Mouse (Mus musculus) cerebellum, adult 11 months (tissue): ENCODE measurements around the gene Dhx9.
"Not testable (repeated sequence)": the region's sequence is repeated elsewhere in the genome, so short reads cannot be mapped to it uniquely, and the experiment has no call there.

Source experiments
- DNase-seq: peaks from one replicate; pipeline ENCODE4 v3.0.0; 2022

The Dhx9 gene

GRCm38 (mm10) chr1:153485201-153485796, 2.2 kb downstream of the Dhx9 start:
- DNase-seq, result no peak

DNA sequence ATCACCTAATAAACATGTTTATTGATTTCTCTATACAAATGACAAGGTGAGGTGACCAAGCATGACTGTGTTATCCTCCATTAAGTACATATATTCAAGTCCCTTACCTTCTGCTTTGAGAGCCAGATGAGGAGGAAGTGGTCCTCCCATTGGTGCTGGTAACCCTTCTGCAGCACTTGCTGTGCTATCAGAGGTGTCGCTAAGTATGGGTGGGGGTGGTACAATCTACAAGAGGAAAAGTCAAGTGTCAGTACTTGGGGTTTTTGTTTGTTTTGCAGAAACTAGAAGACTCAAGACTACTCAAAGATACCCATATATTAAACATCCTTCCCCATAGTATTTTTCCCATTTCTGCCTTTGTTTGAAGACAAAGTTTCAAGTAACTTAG, 6.4 kb downstream of the Dhx9 start:
- DNase-seq, result no peak

DNA sequence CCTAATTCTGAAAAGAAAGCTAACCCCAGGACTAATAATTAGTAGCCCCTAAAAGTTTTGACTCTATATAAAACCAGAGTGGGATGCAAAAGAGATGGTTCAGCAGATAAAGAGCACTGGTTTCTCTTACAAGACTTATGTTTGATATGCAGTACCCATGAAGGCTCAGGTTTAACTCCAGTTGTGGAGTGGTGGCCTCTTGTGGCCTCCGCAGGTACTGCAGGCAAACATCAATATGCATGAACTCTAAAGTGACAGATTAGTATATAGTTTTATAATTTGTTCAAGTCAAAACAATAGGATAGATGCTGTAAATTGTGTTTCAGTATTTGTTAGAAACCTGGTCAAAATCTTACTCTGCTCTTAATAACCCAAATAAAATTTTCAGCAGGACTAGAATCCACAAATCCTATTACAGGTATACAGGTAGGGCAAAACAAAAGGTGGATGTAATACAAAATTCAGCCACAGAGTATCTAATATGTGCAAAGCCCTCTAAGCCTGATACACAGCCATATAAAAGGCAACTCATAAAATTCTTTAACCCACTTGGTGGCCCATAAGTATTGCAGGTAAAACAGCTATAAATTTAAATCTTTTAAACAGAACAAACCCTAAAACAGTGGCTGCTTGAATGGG, 7.0 kb downstream of the Dhx9 start:
- peak; percentile 24 for DNase-seq

DNA sequence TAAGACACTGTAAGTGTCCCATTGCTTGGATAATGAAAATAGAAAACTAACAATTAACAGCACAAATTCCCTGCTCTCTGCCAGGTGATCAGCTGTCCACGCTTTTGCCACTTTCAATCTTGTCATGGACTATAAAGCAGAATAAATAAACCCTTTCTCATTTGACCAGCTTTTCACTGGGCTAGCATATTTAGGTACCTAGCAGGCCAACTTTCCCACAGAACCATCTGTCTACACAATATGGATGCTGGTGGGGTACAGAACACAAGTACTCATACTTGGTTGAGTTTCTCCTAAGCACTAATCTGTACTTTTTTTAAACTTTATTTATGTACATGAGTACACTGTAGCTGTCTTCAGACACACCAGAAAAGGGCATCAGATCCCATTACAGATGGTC, 8.2 kb downstream of the Dhx9 start:
- DNase-seq, result peak; percentile 7

- DNase-seq, result no peak
Observed at GRCm38 (mm10) chr1:153461796-153462195, 25.7 kb downstream of the Dhx9 start.

GRCm38 (mm10) chr1:153456137-153456536, 31.3 kb downstream of the Dhx9 start:
- DNase-seq, result no peak

- no peak for DNase-seq
Observed at GRCm38 (mm10) chr1:153453146-153453642, 34.3 kb downstream of the Dhx9 start.

DNA sequence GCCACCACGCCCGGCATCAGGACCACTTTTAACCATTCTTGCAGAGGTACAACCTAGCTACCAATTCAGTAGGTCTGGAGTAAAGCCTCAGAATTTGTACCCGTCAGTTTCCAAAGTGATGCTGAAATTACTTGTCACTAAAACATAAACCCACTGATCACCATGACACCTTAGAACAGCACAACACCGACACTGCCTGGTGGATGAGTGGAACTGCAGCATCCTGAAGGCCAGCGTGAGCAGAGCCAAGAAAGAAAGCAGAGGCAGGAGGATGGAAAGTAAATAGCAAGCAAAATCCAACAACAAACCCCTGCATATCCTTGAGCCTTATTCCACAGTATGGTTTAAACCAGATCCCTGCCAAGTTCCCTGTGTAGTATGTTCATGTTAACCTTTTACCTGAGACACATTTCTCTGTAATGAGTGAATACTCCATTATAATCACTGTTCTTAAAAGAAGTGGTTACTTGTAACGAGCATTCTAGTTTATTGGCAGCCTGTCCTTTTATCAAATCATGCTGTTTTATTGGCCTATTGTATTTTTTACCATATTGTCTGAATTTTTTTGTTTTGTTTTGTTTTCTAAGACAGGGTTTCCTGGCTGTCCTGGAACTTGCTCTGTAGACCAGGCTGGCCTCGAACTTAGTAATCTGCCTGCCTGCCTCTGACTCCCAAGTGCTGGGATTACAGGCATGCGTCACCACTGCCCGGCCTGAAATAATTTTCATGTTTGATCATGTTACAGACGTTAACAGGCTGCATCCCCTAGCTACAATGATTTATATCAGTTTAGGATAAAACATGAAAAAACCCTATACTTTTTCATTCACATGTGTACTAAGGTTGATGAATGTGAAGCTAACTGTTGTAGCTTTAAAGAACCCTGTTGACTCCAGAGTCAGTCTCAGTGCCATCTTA, 36.0 kb downstream of the Dhx9 start:
- DNase-seq, result peak; percentile 9

DNA sequence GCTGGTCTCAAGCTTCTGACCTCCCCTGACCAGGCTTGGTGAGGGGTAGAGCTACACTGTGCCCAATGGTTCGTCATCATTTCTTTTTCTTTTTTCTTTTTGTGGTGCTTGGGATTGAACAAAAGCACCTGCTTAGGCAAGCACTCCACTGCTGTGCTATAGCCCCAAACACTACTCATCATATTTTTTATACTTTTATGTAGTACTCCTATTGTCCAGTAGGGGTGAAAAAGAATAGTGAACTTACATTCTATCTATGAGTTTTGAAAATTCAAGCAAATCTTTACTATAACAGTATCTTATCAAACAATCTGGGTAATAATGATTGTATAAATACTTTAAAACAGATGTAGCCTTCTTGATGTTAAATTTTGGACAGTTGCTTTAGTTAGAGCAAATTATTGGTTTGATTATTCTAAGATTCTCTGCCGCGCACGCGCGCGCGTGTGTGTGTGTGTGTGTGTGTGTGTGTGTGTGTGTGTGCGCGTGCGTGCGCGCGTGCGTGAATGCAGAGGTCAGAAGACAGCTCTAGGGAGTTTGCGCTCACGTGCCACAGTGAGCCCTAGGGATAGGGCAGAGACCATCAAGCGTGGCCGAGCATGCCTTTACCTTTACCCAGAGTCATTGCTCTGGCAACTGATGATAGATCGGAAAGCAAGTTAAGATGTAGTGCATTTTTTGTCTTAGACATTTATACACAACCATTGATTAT, 41.2 kb downstream of the Dhx9 start:
- no peak for DNase-seq

DNA sequence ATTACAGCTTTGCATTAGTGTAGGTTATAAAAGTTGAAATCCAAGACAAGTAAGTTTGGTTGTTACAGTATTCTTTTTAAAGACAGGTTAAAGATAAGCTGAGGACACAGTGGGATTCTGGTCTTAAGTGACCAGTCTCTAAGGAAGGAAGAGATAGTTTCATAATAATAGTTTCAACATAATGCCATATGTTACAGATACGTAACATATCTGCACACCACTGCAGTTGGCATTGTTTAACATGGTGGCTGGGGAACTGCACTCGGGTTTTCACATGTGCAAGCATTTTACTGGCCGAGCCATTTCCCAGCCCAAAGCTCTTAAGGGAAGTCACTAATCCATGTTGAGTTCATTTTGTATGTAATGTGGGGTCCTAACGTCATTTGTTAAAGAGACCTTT, 43.8 kb downstream of the Dhx9 start:
- DNase-seq, result no peak

DNA sequence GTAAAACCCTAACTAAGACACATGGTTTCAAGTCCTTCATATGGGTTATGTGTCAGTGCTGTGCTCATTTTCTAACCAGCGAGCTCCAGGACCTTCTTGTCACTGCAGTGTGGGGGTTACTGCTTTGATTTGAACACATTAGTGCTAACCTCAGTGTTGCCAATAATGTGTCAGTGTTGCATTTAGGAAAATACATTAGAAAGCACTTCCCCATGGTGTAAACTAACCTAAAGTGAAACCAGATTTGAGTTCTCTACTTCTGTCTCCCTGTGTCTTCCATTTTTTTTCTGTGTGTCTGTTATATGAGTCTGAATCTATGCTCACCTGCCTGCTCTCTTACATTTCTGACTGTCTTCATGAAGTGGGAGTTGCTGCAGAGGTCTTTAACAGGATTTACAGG, 44.4 kb downstream of the Dhx9 start:
- DNase-seq, result no peak

- DNase-seq, result no peak
Observed at GRCm38 (mm10) chr1:153441656-153442055, 45.8 kb downstream of the Dhx9 start.

DNA sequence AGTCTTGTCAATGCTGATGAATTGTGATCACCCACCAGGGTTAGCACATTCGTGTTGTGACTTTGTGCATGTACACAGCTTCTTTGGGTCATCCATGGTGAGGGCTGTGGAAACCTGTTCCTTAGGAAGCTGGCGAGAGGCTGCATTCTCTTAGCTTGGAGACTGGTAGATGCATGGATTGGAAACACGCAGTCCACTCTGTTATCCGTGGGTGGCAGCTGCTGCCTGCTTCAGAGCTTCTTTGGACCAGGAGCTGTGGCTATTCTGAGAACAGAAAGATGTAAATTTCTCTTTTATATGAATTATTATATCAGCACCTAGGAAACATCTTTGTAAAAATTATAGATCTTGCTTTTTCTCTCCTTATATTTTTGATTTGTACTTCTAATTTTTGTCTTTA, 46.7 kb downstream of the Dhx9 start:
- DNase-seq, result no peak

DNA sequence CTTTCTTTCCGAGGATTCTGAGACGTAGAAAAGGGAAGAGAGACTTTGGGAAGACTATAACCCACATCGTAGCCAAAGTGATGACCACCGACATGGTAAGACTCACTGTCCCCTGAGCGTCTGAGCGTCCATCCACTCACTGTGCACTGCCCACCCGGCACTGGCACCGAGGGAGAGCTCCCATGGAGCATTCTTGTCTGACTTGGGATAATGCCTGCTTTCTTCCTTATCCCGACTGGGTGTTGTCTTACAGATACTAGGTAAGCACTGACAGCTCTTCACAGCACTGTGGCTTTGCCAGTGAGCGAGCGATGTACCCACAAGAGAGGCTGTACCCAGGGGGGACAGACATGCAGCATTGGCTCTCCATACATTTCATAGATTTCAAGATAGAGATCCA, 49.9 kb downstream of the Dhx9 start:
- DNase-seq, result no peak

DNA sequence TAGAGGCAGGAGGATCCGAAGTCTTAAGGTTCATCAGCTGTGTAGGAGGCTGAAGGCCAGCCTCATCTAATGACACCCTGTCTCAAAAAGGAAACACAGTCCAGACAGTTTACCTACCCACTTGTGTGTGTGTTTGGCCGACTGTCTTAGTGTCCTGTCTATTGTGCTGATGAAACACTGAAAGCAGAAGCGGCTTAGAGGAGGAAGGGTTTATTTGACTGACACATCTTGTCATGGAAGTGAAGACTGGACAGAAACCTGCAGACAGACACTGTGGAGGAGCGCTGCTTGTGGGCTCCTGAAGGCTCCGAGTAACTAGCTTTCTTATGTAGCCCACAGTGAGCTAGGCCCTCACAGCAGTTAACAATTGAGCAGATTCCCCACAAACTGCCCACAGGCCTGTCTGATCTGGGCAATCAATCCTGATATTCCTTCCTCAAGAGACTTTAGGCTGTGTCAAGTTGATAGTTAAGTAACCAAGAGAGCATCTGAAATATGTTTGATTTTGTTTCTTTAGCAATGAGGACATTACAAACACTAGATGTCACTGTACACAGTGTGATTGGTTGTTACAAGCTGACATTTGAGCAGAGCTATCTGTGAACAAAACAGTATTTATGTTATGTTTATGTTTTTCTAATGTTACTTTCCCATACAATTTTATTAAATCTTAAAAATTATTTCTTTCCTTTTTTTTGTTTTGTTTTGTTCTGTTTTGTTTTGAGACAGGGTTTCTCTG, 53.4 kb downstream of the Dhx9 start:
- DNase-seq, result no peak

GRCm38 (mm10) chr1:153432329-153432728, 55.1 kb downstream of the Dhx9 start:
- DNase-seq, result no peak

GRCm38 (mm10) chr1:153431701-153432100, 55.8 kb downstream of the Dhx9 start:
- DNase-seq, result no peak

- no peak for DNase-seq
Observed at GRCm38 (mm10) chr1:153431158-153431557, 56.3 kb downstream of the Dhx9 start.

DNA sequence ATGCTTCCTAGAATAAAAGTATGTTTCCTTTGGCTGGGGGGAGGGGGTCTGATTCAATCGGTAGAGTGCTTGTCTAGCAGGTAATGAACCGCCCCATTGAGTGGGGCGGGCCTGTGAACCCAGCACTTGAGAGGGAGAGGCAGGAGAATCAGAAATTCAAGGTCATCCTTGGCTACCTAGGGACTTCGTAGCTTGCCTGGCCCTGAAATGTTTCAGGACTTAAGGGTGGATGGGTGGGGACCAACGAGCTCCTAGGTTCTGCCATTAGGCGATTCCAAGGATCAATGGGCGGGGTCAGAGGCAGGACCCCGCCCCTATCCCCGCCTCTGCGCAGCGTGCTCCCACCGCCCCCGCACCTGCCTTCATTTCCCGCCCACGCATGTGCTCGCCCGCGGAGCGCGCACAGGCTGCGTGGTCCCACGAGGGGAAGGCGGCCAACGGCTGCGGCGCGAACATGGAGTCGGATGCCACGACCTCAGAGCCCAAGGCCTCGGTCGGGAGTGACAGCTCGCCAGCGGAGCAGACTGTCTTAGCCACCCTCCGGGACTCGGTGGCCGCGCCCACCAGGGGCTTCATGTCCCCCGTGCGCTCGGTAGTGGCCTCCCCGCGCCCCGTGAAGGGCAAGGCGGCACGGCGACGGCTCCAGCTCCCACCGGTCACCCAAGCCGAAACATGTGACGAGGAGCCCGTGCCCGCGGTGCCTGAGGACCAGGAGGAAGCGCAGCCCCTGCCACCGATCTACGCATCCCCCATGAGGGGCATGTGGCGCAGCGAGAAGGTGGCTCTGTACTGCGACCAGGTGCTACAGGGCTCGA, 62.5 kb downstream of the Dhx9 start, which contains the start of gene Shcbp1l:
Shcbp1l (plus strand) TSS at position 393 of the 815 bp plus-strand sequence.
- peak; percentile 73 for DNase-seq

GRCm38 (mm10) chr1:153424271-153424670, 63.2 kb downstream of the Dhx9 start:
- DNase-seq, result peak; percentile 8

GRCm38 (mm10) chr1:153417805-153418204, 69.7 kb downstream of the Dhx9 start:
- DNase-seq, result not testable (repeated sequence)
